Mouse (Mus musculus): ENCODE results near the gene Vmn2r65.

Vmn2r65 gene

DNA sequence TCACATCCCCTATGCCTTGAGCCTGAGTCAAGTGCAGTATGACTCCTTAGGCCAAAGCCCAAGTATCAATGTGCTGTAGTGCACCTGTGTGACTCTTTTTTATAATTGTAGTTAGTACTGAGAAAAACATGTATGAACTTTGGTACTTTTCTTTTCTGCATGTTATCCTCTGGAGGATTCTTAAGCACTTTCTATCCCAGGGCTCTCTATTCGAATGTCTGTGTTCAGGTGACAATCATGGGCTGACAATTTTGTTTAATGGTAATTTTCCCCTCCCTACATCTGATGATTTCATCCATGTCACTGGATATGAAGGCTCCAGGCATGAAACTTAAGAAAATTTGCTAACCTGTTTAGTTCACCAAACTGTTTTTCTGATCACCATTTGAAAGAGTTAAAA lies at the start of gene Vmn2r65:
Gene Vmn2r65 (minus strand): TSS at position 101 of the 400 bp plus-strand sequence.
- DNase-seq, result no peak

DNA sequence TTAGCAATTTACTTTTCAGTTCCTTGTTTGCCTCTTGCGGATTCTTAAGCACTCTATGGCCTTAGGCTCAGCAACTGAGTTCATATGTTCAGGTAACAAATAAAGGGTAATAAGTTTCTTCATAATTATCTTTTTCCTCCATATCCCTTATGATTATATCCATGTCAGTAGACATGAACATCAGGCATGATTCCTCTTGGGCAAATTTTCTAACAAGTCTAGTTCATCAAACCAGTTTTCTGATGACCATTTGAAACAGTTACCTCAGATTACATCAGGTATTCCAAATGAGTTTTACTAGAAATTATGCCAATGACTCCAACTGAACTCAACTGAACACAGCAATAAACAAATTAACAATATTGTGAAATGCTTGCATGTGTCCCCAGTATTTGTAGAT lies 48.3 kb upstream of the Vmn2r65 start, which contains the start of gene Vmn2r66:
Gene Vmn2r66 (minus strand): TSS at position 101 of the 400 bp plus-strand sequence.
- DNase-seq, result no peak

DNA sequence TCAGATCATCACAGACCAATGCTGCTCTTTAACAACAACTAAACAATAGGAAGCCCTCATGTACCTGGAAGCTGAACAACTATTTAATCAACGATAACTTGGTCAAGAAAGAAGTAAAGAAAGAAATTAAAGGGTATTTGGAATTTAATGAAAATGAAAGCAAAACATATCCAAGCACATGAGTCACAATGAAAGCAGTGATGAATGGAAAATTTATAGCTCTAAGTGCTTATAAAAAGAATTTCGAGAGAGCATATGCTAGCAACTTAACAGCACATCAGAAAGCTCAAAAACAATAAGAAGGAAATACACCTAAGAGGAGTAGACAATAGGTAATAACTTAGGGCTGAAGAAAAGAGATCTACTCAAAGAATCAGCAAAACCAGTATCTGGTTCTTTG lies 32.8 kb upstream of the Vmn2r65 start:
- no peak for DNase-seq

Data from thymus, postnatal 36 days (tissue).